Mouse (Mus musculus): Measurements from ENCODE around the gene Rpl23. TPM values are rescaled to one million over a fixed set of nuclear protein-coding genes. Genes with fewer than 3 reads are reported as not detected.
A peak's percentile ranks its signal among the peaks of the same experiment; 100 is the strongest.

Gene Rpl23
- polyA plus RNA-seq, 1 experiment from 2014 or later: 517 TPM

DNA sequence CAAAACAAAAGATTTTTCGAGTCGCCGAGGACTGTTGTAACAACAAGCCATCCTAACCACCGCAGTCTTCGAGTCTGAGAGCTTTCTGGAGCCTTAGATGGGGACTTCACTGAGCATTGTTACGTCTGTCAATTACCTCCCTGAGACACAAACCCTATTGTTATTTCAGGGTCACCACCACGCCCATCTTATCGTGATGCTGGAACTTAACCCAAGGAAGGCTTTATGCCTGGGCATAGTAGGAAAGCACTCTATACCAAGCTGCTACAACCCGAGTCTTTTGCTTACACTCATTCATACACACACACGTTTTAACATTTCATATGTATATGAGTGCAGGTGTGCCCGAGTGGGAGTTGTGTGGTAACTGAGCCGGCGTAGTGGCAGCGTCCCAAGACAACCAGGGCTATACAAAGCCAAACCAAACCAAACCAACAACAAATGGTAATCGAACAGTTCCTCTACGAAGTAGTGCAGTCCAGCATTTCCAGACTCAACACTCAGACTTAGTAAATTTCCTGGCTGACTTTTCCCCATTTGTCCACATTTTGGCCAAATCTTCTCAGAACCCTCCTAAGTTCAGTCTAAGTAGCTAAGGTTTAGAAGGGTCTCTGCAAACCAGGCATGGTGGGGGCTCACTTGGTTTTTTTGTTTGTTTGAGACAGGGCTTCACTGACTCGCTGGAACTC is 6.3 kb downstream of the Rpl23 start, which contains the start of gene 1700001P01Rik:
Gene 1700001P01Rik, minus strand, starts transcription at position 111 of the 689 bp plus-strand sequence.
- 50% methylated on average over 17 of the region's 17 CpGs for WGBS (ENCODE audit: insufficient replicate concordance)
- ATAC-seq (replicated peaks; ENCODE audit: insufficient number of reproducible peaks, low FRiP score, low TSS enrichment): no peak
- H3K36me3 ChIP-seq (ENCODE audit: control insufficient read depth, insufficient read depth, low read length): peaks cover 33% of the 10 kb centered on the region
- H3K4me3 ChIP-seq (ENCODE audit: low read depth, low read length): no peak within 1 kb of the TSS
- no peaks in the 10 kb centered on the region for H3K27me3 ChIP-seq (ENCODE audit: control insufficient read depth, insufficient read depth, low read length)
- H3K27ac ChIP-seq (ENCODE audit: low read depth, low read length): no peak within 1 kb of the TSS
- H3K4me1 ChIP-seq (ENCODE audit: control insufficient read depth, insufficient read depth, low read length): peaks cover 6% of the 10 kb centered on the region
- no peaks in the 10 kb centered on the region for H3K9me3 ChIP-seq (replicated peaks; ENCODE audit: control insufficient read depth, low read length)
- no peak within 1 kb of the TSS for H3K4me2 ChIP-seq
- H3K9ac ChIP-seq (ENCODE audit: low read depth, low read length): no peak within 1 kb of the TSS

DNA sequence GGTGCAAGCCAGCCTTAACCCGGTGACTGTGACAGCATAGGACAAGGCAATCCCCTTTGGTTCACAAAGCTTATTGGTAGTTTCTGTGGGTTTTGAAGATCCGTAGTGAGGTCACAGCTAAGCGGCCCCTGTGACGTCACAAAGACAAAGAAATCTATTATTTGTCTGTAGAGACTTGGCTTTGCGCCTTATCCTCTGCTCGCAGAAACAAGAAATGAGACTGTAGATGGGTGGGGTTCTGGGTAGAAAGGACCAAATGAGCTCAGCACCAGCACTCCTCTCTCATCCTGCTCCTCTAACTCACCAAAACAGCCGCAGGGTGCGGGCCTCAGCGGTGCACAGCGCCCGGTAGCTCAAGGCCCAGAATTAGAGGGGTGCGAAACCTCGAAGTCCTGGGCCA is 7.1 kb downstream of the Rpl23 start:
- Histone ChIP-seq H3K4me3 (ENCODE audit: low read depth, low read length) (no peak overlapping the region), H3K4me1 (ENCODE audit: control insufficient read depth, insufficient read depth, low read length) (no peaks in the 10 kb centered on the region), H3K27me3 (ENCODE audit: control insufficient read depth, insufficient read depth, low read length) (no peaks in the 10 kb centered on the region), H3K9me3 (replicated peaks; ENCODE audit: control insufficient read depth, low read length) (no peaks in the 10 kb centered on the region), H3K36me3 (ENCODE audit: control insufficient read depth, insufficient read depth, low read length) (peaks cover 29% of the 10 kb centered on the region), H3K9ac (ENCODE audit: low read depth, low read length) (no peak overlapping the region), H3K4me2 (no peak overlapping the region), H3K27ac (ENCODE audit: low read depth, low read length) (no peak overlapping the region)
- WGBS (ENCODE audit: insufficient replicate concordance): 76% methylated on average over 13 of the region's 13 CpGs
- no peak for ATAC-seq (replicated peaks; ENCODE audit: insufficient number of reproducible peaks, low FRiP score, low TSS enrichment)

DNA sequence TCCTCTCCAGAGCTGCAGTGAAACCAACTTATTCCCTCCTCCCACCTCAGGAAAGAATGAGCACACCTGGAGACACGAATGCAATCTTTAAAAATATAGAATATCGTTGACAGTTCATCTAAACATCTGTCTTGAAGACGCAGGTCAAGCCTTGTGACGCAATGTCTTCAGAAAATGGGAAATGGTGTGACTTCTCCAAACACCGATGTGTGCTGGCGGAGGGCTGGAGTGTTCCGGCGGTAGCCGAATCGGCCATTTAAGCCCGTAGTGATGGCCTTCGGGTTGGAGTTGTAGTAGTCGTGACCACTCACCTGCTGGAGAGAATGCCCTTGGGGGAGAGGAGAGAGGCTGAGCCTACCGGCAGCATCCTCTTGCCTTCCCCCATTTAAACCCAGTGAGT is 10.8 kb downstream of the Rpl23 start:
- ATAC-seq (replicated peaks; ENCODE audit: insufficient number of reproducible peaks, low FRiP score, low TSS enrichment): no peak
- no peak overlapping the region for H3K9ac ChIP-seq (ENCODE audit: low read depth, low read length)
- 72% methylated on average over 14 of the region's 14 CpGs for WGBS (ENCODE audit: insufficient replicate concordance)
- H3K4me3 ChIP-seq (ENCODE audit: low read depth, low read length): no peak overlapping the region
- H3K4me2 ChIP-seq: no peak overlapping the region
- H3K36me3 ChIP-seq (ENCODE audit: control insufficient read depth, insufficient read depth, low read length): no peaks in the 10 kb centered on the region; the same call in 1 of the 2 replicates
- no peaks in the 10 kb centered on the region for H3K27me3 ChIP-seq (ENCODE audit: control insufficient read depth, insufficient read depth, low read length)
- H3K9me3 ChIP-seq (replicated peaks; ENCODE audit: control insufficient read depth, low read length): no peaks in the 10 kb centered on the region
- H3K4me1 ChIP-seq (ENCODE audit: control insufficient read depth, insufficient read depth, low read length): no peaks in the 10 kb centered on the region
- H3K27ac ChIP-seq (ENCODE audit: low read depth, low read length): no peak overlapping the region

DNA sequence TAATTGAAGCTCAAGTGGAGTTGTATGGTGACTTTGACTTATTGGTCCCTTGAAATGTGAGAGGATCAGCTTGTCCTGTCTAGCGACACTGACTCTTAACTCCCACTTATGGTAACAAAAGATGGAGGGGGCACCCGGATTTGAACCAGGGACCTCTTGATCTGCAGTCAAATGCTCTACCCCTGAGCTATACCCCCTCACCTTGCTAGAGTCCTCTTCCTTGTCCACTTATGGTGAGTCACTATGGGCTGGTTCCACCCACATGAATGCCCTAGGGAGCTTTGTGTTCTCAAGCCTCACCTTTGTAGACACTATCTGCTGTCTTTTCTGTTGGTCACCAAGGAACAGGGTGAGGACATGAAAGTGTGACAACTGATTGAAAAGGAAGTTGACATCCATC is 12.5 kb downstream of the Rpl23 start:
- Histone ChIP-seq H3K36me3 (ENCODE audit: control insufficient read depth, insufficient read depth, low read length) (no peaks in the 10 kb centered on the region), H3K9me3 (replicated peaks; ENCODE audit: control insufficient read depth, low read length) (no peaks in the 10 kb centered on the region), H3K4me2 (no peak overlapping the region), H3K27ac (ENCODE audit: low read depth, low read length) (no peak overlapping the region), H3K27me3 (ENCODE audit: control insufficient read depth, insufficient read depth, low read length) (no peaks in the 10 kb centered on the region), H3K4me3 (ENCODE audit: low read depth, low read length) (no peak overlapping the region), H3K9ac (ENCODE audit: low read depth, low read length) (no peak overlapping the region), H3K4me1 (ENCODE audit: control insufficient read depth, insufficient read depth, low read length) (peaks cover 7% of the 10 kb centered on the region)
- WGBS (ENCODE audit: insufficient replicate concordance): 46% methylated on average over 2 of the region's 2 CpGs
- no peak for ATAC-seq (replicated peaks; ENCODE audit: insufficient number of reproducible peaks, low FRiP score, low TSS enrichment)

DNA sequence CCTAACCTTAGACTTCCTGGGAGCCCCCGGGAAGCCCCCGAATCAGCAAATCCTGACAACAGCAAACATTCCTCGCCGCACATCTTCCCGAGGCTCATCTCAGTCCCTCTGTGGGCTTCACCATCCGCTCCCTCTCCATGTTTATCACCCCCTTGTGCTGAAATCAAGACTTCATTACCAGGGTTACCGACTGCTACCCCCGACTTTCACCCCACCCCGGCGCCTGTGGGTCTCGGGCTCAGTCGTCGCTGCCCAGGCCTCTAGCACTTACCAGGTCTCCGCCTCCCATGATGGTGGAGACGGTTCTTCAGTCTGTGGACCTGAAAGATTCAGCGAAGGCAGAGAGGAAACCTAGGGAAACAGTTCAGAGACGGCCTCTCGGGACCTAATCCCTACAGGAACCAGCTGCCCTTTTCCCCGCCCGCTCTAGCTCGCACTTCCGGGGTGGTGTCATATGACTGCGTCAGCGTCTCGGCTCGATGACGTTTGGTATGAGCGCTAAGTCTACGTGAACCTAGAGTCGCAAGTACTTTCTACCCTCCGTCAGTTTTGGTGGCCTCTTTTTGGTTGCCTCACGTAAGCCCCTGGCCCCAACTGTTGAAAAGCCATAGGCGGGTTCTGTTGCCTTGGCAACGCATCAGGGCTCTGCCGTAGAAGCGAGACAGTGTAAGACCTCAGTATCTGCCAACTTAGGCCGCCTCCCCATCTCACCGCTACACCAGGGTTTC is 15.9 kb downstream of the Rpl23 start, which contains the start of gene Cwc25:
Gene Cwc25, minus strand, starts transcription at position 403 of the 728 bp plus-strand sequence.
- ATAC-seq (replicated peaks; ENCODE audit: insufficient number of reproducible peaks, low FRiP score, low TSS enrichment): peak; percentile 82
- H3K36me3 ChIP-seq (ENCODE audit: control insufficient read depth, insufficient read depth, low read length): peaks cover 16% of the 10 kb centered on the region; the same call in 1 of the 2 replicates
- peak within 1 kb of the TSS; percentile 85 for H3K4me2 ChIP-seq
- no peaks in the 10 kb centered on the region for H3K9me3 ChIP-seq (replicated peaks; ENCODE audit: control insufficient read depth, low read length)
- WGBS (ENCODE audit: insufficient replicate concordance): under 1% methylated on average over 38 of the region's 38 CpGs
- H3K4me1 ChIP-seq (ENCODE audit: control insufficient read depth, insufficient read depth, low read length): peaks cover 7% of the 10 kb centered on the region
- peak within 1 kb of the TSS; percentile 85 for H3K9ac ChIP-seq (ENCODE audit: low read depth, low read length)
- H3K27me3 ChIP-seq (ENCODE audit: control insufficient read depth, insufficient read depth, low read length): no peaks in the 10 kb centered on the region
- peak within 1 kb of the TSS; percentile 75 for H3K27ac ChIP-seq (ENCODE audit: low read depth, low read length)
- H3K4me3 ChIP-seq (ENCODE audit: low read depth, low read length): peak within 1 kb of the TSS; percentile 66

DNA sequence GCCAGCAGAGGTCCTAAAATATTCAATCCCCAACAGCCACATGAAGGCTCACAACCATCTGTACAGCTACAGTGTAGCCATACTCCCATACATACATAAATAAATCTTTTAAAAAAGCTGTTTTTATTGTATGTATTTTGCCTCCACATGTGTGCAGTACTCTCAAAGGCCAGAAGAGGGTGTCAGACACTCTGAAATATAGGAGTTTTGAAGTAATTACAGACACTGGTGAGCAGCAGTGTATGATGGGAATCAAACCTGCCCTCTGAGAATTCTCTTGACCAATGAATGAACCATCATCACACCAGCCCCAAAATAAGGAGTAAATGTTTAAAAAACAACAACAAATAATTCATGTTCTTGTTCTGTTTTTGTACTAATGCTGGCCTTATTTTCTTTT is 20.6 kb downstream of the Rpl23 start:
- H3K27ac ChIP-seq (ENCODE audit: low read depth, low read length): no peak overlapping the region
- peaks cover 7% of the 10 kb centered on the region for H3K4me1 ChIP-seq (ENCODE audit: control insufficient read depth, insufficient read depth, low read length)
- no peaks in the 10 kb centered on the region for H3K27me3 ChIP-seq (ENCODE audit: control insufficient read depth, insufficient read depth, low read length)
- H3K4me2 ChIP-seq: no peak overlapping the region
- no peaks in the 10 kb centered on the region for H3K9me3 ChIP-seq (replicated peaks; ENCODE audit: control insufficient read depth, low read length)
- no peak overlapping the region for H3K9ac ChIP-seq (ENCODE audit: low read depth, low read length)
- ATAC-seq (replicated peaks; ENCODE audit: insufficient number of reproducible peaks, low FRiP score, low TSS enrichment): no peak
- H3K36me3 ChIP-seq (ENCODE audit: control insufficient read depth, insufficient read depth, low read length): peaks cover 21% of the 10 kb centered on the region
- no peak overlapping the region for H3K4me3 ChIP-seq (ENCODE audit: low read depth, low read length)

DNA sequence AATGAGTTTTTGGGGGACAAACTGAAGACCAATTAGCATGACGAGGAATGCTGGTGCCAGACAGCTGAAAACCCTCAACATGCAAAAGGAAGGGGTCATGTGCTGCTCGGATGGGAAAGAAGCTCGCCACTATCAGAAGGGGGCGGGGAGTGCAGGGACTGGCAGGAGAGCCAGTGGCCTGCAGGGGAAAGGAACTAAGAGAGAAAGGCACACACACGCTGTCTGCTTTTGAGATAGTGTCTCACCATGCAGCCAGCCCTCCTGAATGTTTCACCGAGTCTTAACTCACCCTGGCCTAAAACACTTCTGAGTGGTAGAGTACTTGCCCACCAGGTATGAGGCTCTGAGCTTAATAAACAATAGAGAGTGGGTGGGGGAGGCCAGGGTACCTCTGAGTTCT is 23.3 kb downstream of the Rpl23 start:
- ATAC-seq (replicated peaks; ENCODE audit: insufficient number of reproducible peaks, low FRiP score, low TSS enrichment): no peak
- Histone ChIP-seq H3K4me2 (no peak overlapping the region), H3K9me3 (replicated peaks; ENCODE audit: control insufficient read depth, low read length) (no peaks in the 10 kb centered on the region), H3K9ac (ENCODE audit: low read depth, low read length) (no peak overlapping the region), H3K27ac (ENCODE audit: low read depth, low read length) (no peak overlapping the region), H3K36me3 (ENCODE audit: control insufficient read depth, insufficient read depth, low read length) (peaks cover 23% of the 10 kb centered on the region), H3K4me1 (ENCODE audit: control insufficient read depth, insufficient read depth, low read length) (no peaks in the 10 kb centered on the region), H3K27me3 (ENCODE audit: control insufficient read depth, insufficient read depth, low read length) (no peaks in the 10 kb centered on the region), H3K4me3 (ENCODE audit: low read depth, low read length) (no peak overlapping the region)
- WGBS (ENCODE audit: insufficient replicate concordance): 66% methylated on average over 6 of the region's 6 CpGs

DNA sequence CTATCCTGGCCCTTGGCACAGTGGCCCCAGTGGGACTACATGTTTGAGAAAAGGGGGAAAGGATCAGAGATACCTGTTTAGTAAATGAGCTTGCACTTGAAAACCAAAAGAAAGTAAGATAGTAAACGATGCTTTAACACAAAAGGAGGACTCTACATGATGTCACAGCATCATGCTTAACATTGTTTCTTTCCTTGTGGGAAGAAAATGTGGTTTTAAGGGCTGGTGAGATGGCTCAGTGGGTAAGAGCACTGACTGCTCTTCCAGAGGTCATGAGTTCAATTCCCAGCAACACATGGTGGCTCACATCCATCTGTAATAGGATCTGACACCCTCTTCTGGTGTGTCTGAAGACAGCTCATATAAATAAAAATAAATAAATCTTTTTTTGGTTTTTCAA is 24.1 kb downstream of the Rpl23 start:
- no peak overlapping the region for H3K9ac ChIP-seq (ENCODE audit: low read depth, low read length)
- no peaks in the 10 kb centered on the region for H3K27me3 ChIP-seq (ENCODE audit: control insufficient read depth, insufficient read depth, low read length)
- 91% methylated on average over 1 of the region's 1 CpGs for WGBS (ENCODE audit: insufficient replicate concordance)
- H3K36me3 ChIP-seq (ENCODE audit: control insufficient read depth, insufficient read depth, low read length): peaks cover 29% of the 10 kb centered on the region
- H3K27ac ChIP-seq (ENCODE audit: low read depth, low read length): no peak overlapping the region
- no peaks in the 10 kb centered on the region for H3K4me1 ChIP-seq (ENCODE audit: control insufficient read depth, insufficient read depth, low read length)
- ATAC-seq (replicated peaks; ENCODE audit: insufficient number of reproducible peaks, low FRiP score, low TSS enrichment): no peak
- no peak overlapping the region for H3K4me3 ChIP-seq (ENCODE audit: low read depth, low read length)
- H3K4me2 ChIP-seq: no peak overlapping the region
- H3K9me3 ChIP-seq (replicated peaks; ENCODE audit: control insufficient read depth, low read length): no peaks in the 10 kb centered on the region

Measured in heart, embryonic 11.5 days (tissue).